Mouse (Mus musculus): ENCODE data around the gene Mast1. TPM values are rescaled to one million over a fixed set of nuclear protein-coding genes. Genes with fewer than 3 reads are reported as not detected.

Mast1 gene
- polyA plus RNA-seq, 1 experiment from 2014 or later = 74.7 TPM

GRCm38 (mm10) chr8:84933767-84934559, 3.2 kb downstream of the Mast1 start:
- peaks cover 23% of the 10 kb centered on the region for H3K36me3 ChIP-seq
- peak overlapping the region; percentile 85 for H3K4me3 ChIP-seq (replicated peaks)
- H3K4me2 ChIP-seq = peak overlapping the region; percentile 90
- 0 out of 2 replicates have a peak overlapping the region, but pooled peaks have one; percentile 14 for H3K9ac ChIP-seq (replicated peaks)
- H3K9me3 ChIP-seq (replicated peaks) = no peaks in the 10 kb centered on the region
- WGBS = 83% methylated on average over 16 of the region's 16 CpGs
- H3K4me1 ChIP-seq = peaks cover 41% of the 10 kb centered on the region
- H3K27ac ChIP-seq (replicated peaks) = peak overlapping the region; percentile 96; the same call in 1 of the 2 replicates
- no peak for ATAC-seq (ENCODE audit: low FRiP score)
- H3K27me3 ChIP-seq (replicated peaks) = 0 out of 2 replicates have a peak, but pooled peaks cover 13% of the 10 kb centered on the region

GRCm38 (mm10) chr8:84930582-84930981, 6.6 kb downstream of the Mast1 start:
- 0 out of 2 replicates have a peak, but pooled peaks cover 10% of the 10 kb centered on the region for H3K27me3 ChIP-seq (replicated peaks)
- WGBS = 92% methylated on average over 13 of the region's 13 CpGs
- H3K4me2 ChIP-seq = no peak overlapping the region
- no peak overlapping the region for H3K4me3 ChIP-seq (replicated peaks)
- H3K4me1 ChIP-seq = peaks cover 35% of the 10 kb centered on the region
- H3K36me3 ChIP-seq = peaks cover 48% of the 10 kb centered on the region
- H3K27ac ChIP-seq (replicated peaks) = no peak overlapping the region
- no peak for ATAC-seq (ENCODE audit: low FRiP score)
- no peak overlapping the region for H3K9ac ChIP-seq (replicated peaks)
- no peaks in the 10 kb centered on the region for H3K9me3 ChIP-seq (replicated peaks)

- ATAC-seq (ENCODE audit: low FRiP score) = peak; percentile 76
- peak overlapping the region; percentile 53 for H3K4me2 ChIP-seq
- H3K27ac ChIP-seq (replicated peaks) = no peak overlapping the region
- H3K9me3 ChIP-seq (replicated peaks) = no peaks in the 10 kb centered on the region
- peaks cover 64% of the 10 kb centered on the region for H3K36me3 ChIP-seq
- peak overlapping the region; percentile 25 for H3K4me3 ChIP-seq (replicated peaks)
- 4% methylated on average over 49 of the region's 52 CpGs for WGBS
- H3K9ac ChIP-seq (replicated peaks) = 0 out of 2 replicates have a peak overlapping the region, but pooled peaks have one; percentile 1
- H3K27me3 ChIP-seq (replicated peaks) = 0 out of 2 replicates have a peak, but pooled peaks cover 10% of the 10 kb centered on the region
- H3K4me1 ChIP-seq = peaks cover 16% of the 10 kb centered on the region
Observed at GRCm38 (mm10) chr8:84928456-84929306, 8.5 kb downstream of the Mast1 start.

GRCm38 (mm10) chr8:84927513-84927912, 9.6 kb downstream of the Mast1 start:
- H3K4me3 ChIP-seq (replicated peaks) = no peak overlapping the region
- no peak overlapping the region for H3K27ac ChIP-seq (replicated peaks)
- H3K36me3 ChIP-seq = peaks cover 68% of the 10 kb centered on the region
- no peak for ATAC-seq (ENCODE audit: low FRiP score)
- WGBS = 78% methylated on average over 1 of the region's 1 CpGs
- 0 out of 2 replicates have a peak, but pooled peaks cover 10% of the 10 kb centered on the region for H3K27me3 ChIP-seq (replicated peaks)
- no peaks in the 10 kb centered on the region for H3K9me3 ChIP-seq (replicated peaks)
- H3K9ac ChIP-seq (replicated peaks) = no peak overlapping the region
- no peak overlapping the region for H3K4me2 ChIP-seq
- H3K4me1 ChIP-seq = peaks cover 14% of the 10 kb centered on the region

GRCm38 (mm10) chr8:84925557-84925956, 11.6 kb downstream of the Mast1 start:
- Histone ChIP-seq H3K4me2 (no peak overlapping the region), H3K4me3 (replicated peaks) (no peak overlapping the region), H3K4me1 (peaks cover 14% of the 10 kb centered on the region), H3K27ac (replicated peaks) (no peak overlapping the region), H3K9ac (replicated peaks) (no peak overlapping the region), H3K9me3 (replicated peaks) (no peaks in the 10 kb centered on the region), H3K36me3 (peaks cover 74% of the 10 kb centered on the region), H3K27me3 (replicated peaks) (0 out of 2 replicates have a peak, but pooled peaks cover 10% of the 10 kb centered on the region)
- 65% methylated on average over 7 of the region's 7 CpGs for WGBS
- no peak for ATAC-seq (ENCODE audit: low FRiP score)

GRCm38 (mm10) chr8:84921596-84921995, 15.6 kb downstream of the Mast1 start:
- H3K27ac ChIP-seq (replicated peaks) = no peak overlapping the region
- peaks cover 19% of the 10 kb centered on the region for H3K27me3 ChIP-seq (replicated peaks)
- H3K4me3 ChIP-seq (replicated peaks) = no peak overlapping the region
- no peaks in the 10 kb centered on the region for H3K9me3 ChIP-seq (replicated peaks)
- H3K4me1 ChIP-seq = no peaks in the 10 kb centered on the region
- H3K4me2 ChIP-seq = no peak overlapping the region
- no peak overlapping the region for H3K9ac ChIP-seq (replicated peaks)
- ATAC-seq (ENCODE audit: low FRiP score) = no peak
- 89% methylated on average over 2 of the region's 2 CpGs for WGBS
- peaks cover 90% of the 10 kb centered on the region for H3K36me3 ChIP-seq

GRCm38 (mm10) chr8:84918646-84919045, 18.5 kb downstream of the Mast1 start:
- H3K4me1 ChIP-seq = no peaks in the 10 kb centered on the region
- peaks cover 92% of the 10 kb centered on the region for H3K36me3 ChIP-seq
- no peaks in the 10 kb centered on the region for H3K9me3 ChIP-seq (replicated peaks)
- no peak overlapping the region for H3K27ac ChIP-seq (replicated peaks)
- no peak overlapping the region for H3K4me3 ChIP-seq (replicated peaks)
- ATAC-seq (ENCODE audit: low FRiP score) = no peak
- H3K9ac ChIP-seq (replicated peaks) = no peak overlapping the region
- 92% methylated on average over 15 of the region's 15 CpGs for WGBS
- no peak overlapping the region for H3K4me2 ChIP-seq
- peaks cover 37% of the 10 kb centered on the region for H3K27me3 ChIP-seq (replicated peaks)

GRCm38 (mm10) chr8:84917781-84918180, 19.4 kb downstream of the Mast1 start:
- no peak overlapping the region for H3K9ac ChIP-seq (replicated peaks)
- peaks cover 95% of the 10 kb centered on the region for H3K36me3 ChIP-seq
- 28% methylated on average over 20 of the region's 20 CpGs for WGBS
- H3K4me2 ChIP-seq = no peak overlapping the region
- no peak for ATAC-seq (ENCODE audit: low FRiP score)
- H3K27ac ChIP-seq (replicated peaks) = no peak overlapping the region
- H3K9me3 ChIP-seq (replicated peaks) = no peaks in the 10 kb centered on the region
- peaks cover 5% of the 10 kb centered on the region; the same call in 1 of the 2 replicates for H3K4me1 ChIP-seq
- H3K4me3 ChIP-seq (replicated peaks) = no peak overlapping the region
- H3K27me3 ChIP-seq (replicated peaks) = peaks cover 41% of the 10 kb centered on the region

- peaks cover 95% of the 10 kb centered on the region for H3K36me3 ChIP-seq
- no peak overlapping the region for H3K4me3 ChIP-seq (replicated peaks)
- H3K9me3 ChIP-seq (replicated peaks) = no peaks in the 10 kb centered on the region
- H3K4me1 ChIP-seq = peaks cover 6% of the 10 kb centered on the region; the same call in 1 of the 2 replicates
- peaks cover 46% of the 10 kb centered on the region for H3K27me3 ChIP-seq (replicated peaks)
- no peak overlapping the region for H3K9ac ChIP-seq (replicated peaks)
- WGBS = 86% methylated on average over 8 of the region's 8 CpGs
- no peak overlapping the region for H3K27ac ChIP-seq (replicated peaks)
- no peak overlapping the region for H3K4me2 ChIP-seq
- no peak for ATAC-seq (ENCODE audit: low FRiP score)
Observed at GRCm38 (mm10) chr8:84915269-84915668, 21.9 kb downstream of the Mast1 start.

GRCm38 (mm10) chr8:84913960-84914359, 23.2 kb downstream of the Mast1 start:
- no peak overlapping the region for H3K9ac ChIP-seq (replicated peaks)
- peaks cover 47% of the 10 kb centered on the region for H3K27me3 ChIP-seq (replicated peaks)
- H3K4me2 ChIP-seq = no peak overlapping the region
- H3K36me3 ChIP-seq = peaks cover 91% of the 10 kb centered on the region
- 43% methylated on average over 4 of the region's 4 CpGs for WGBS
- ATAC-seq (ENCODE audit: low FRiP score) = no peak
- no peak overlapping the region for H3K27ac ChIP-seq (replicated peaks)
- no peaks in the 10 kb centered on the region for H3K9me3 ChIP-seq (replicated peaks)
- peaks cover 9% of the 10 kb centered on the region for H3K4me1 ChIP-seq
- no peak overlapping the region for H3K4me3 ChIP-seq (replicated peaks)

- peak overlapping the region; percentile 24; the same call in 1 of the 2 replicates for H3K4me3 ChIP-seq (replicated peaks)
- no peak overlapping the region for H3K9ac ChIP-seq (replicated peaks)
Observed at GRCm38 (mm10) chr8:84913502-84913900, 23.7 kb downstream of the Mast1 start.

More at GRCm38 (mm10) chr8:84913502-84913900, 23.7 kb downstream of the Mast1 start:
- peaks cover 13% of the 10 kb centered on the region for H3K4me1 ChIP-seq
- H3K4me2 ChIP-seq = peak overlapping the region; percentile 51
- peaks cover 86% of the 10 kb centered on the region for H3K36me3 ChIP-seq
- peaks cover 47% of the 10 kb centered on the region for H3K27me3 ChIP-seq (replicated peaks)
- H3K9me3 ChIP-seq (replicated peaks) = no peaks in the 10 kb centered on the region
- no peak overlapping the region for H3K27ac ChIP-seq (replicated peaks)
- 17% methylated on average over 9 of the region's 9 CpGs for WGBS
- no peak for ATAC-seq (ENCODE audit: low FRiP score)
